Mouse (Mus musculus) hindbrain, embryonic 14.5 days (tissue): ENCODE data around the gene St8sia1. TPM values are rescaled to one million over a fixed set of nuclear protein-coding genes. Genes with fewer than 3 reads are reported as not detected.

Experiments used
- ATAC-seq: fragments of 200-750 bp; cut with Nextera tagmentation; 2 replicates; pipeline ENCODE4 v1.8.0; 2017; ENCODE audit warnings: moderate number of reproducible peaks, mild to moderate bottlenecking, moderate TSS enrichment, moderate library complexity; ENCODE audit not compliant: low FRiP score
- DNase-seq: peaks from one replicate; pipeline ENCODE4 v3.0.0-alpha.2; 2015; ENCODE audit warnings: low spot score
- H3K27ac ChIP-seq: fragments of 300-500 bp; sonication (generic); 2 replicates; pipeline ENCODE4 v1.5.1; 2014; ENCODE audit warnings: mild to moderate bottlenecking, moderate library complexity
- H3K27me3 ChIP-seq: fragments of 300-500 bp; sonication (generic); 2 replicates; pipeline ENCODE4 v1.6.1; 2014; ENCODE audit warnings: mild to moderate bottlenecking, low read length, mixed read lengths; ENCODE audit not compliant: control insufficient read depth, insufficient read depth
- H3K36me3 ChIP-seq: fragments of 300-500 bp; sonication (generic); replicated peaks from 2 replicates; pipeline ENCODE4 v1.6.1; 2014; ENCODE audit not compliant: control insufficient read depth, insufficient read depth
- H3K4me1 ChIP-seq: fragments of 300-500 bp; sonication (generic); replicated peaks from 2 replicates; pipeline ENCODE4 v1.6.1; 2014; ENCODE audit warnings: antibody characterized with exemption, low read length, mixed read lengths; ENCODE audit not compliant: control insufficient read depth, insufficient read depth
- H3K4me2 ChIP-seq: fragments of 300-500 bp; sonication (generic); replicated peaks from 2 replicates; pipeline ENCODE4 v1.6.1; 2014; ENCODE audit warnings: mild to moderate bottlenecking, moderate library complexity
- H3K4me3 ChIP-seq: fragments of 300-500 bp; sonication (generic); replicated peaks from 2 replicates; pipeline ENCODE4 v1.5.1; 2014; ENCODE audit warnings: mild to moderate bottlenecking, low read length
- H3K9ac ChIP-seq: fragments of 300-500 bp; sonication (generic); 2 replicates; pipeline ENCODE4 v1.6.1; 2014
- H3K9me3 ChIP-seq: fragments of 300-500 bp; sonication (generic); 2 replicates; pipeline ENCODE4 v1.6.1; 2016; ENCODE audit warnings: low read length; ENCODE audit not compliant: control insufficient read depth
- WGBS: fragments of 180-500 bp; shearing (Covaris S2); extraction: QIAGEN DNeasy Blood & Tissue Kit; methylation state at CpG from one replicate; pipeline ENCODE4 v1.1.7; 2014; 5-methylcytosine and 5-hydroxymethylcytosine counted together
- polyA plus RNA-seq: library from polyadenylated mRNA; unstranded; fragments of >200 nt; fragmentation: Nextera tagmentation; extraction: Ambion mirVana; gene quantifications from 2 replicates; pipeline ENCODE4 v1.2.1, GENCODE M21; 2014

St8sia1 gene
- polyA plus RNA-seq, 1 experiment from 2014 or later = 6.1 TPM

GRCm38 (mm10) chr6:142918691-142919090 is 45.6 kb downstream of the St8sia1 start:
- DNase-seq (no peak), ATAC-seq (no peak)
- H3K4me1 ChIP-seq = peaks cover 14% of the 10 kb centered on the region; the same call in 1 of the 2 replicates
- no peaks in the 10 kb centered on the region for H3K27me3 ChIP-seq
- no peaks in the 10 kb centered on the region for H3K36me3 ChIP-seq
- no peak overlapping the region for H3K4me2 ChIP-seq
- H3K9ac ChIP-seq = no peak overlapping the region
- no peak overlapping the region for H3K4me3 ChIP-seq
- no peak overlapping the region for H3K27ac ChIP-seq
- H3K9me3 ChIP-seq = no peaks in the 10 kb centered on the region
- WGBS = 88% methylated on average over 6 of the region's 6 CpGs

- H3K27ac ChIP-seq = peak overlapping the region; percentile 69
- no peaks in the 10 kb centered on the region for H3K9me3 ChIP-seq
- H3K36me3 ChIP-seq = no peaks in the 10 kb centered on the region
- peaks cover 14% of the 10 kb centered on the region; the same call in 1 of the 2 replicates for H3K4me1 ChIP-seq
- H3K4me3 ChIP-seq = no peak overlapping the region
- 69% methylated on average over 13 of the region's 13 CpGs for WGBS
- no peak overlapping the region; the same call in 1 of the 2 replicates for H3K9ac ChIP-seq
- peak; percentile 31; the same call in 1 of the 2 replicates for ATAC-seq
- no peaks in the 10 kb centered on the region for H3K27me3 ChIP-seq
- H3K4me2 ChIP-seq = no peak overlapping the region
- no peak for DNase-seq
Measured at GRCm38 (mm10) chr6:142917471-142917901, 46.8 kb downstream of the St8sia1 start.

DNA sequence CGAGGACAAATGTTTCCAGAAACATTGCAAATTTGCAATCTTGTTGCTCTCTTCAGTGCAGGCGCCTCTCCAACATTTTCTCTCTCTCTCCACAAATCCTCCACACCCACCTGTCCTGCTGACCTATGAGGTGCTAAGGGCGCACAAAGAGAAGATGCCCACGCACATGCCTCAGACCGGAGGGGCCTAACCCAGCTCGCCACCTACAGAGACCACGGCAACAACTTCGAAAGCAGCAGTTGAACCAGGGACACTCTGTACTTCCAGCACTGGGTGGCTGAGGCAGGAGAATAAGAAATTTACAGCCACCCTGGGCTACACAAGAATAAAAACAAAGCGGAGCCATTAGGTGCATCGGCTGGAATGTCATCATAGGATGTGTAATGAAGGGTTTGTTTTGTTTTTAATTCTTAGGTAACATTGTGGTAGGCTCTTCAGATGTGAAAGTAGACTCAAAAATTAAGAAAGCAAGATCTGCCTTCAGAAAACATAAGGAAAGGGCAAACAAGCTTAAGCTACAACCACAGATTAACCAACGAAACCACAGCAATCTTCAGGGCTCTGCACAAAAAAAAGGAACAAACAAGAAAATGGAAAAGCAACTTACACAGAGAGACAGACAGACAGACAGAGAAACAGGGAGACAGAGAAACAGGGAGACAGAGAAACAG is 47.8 kb downstream of the St8sia1 start:
- DNase-seq = no peak
- Histone ChIP-seq H3K4me2 (no peak overlapping the region), H3K27ac (no peak overlapping the region), H3K27me3 (no peaks in the 10 kb centered on the region), H3K9ac (no peak overlapping the region), H3K4me3 (no peak overlapping the region), H3K36me3 (no peaks in the 10 kb centered on the region), H3K9me3 (no peaks in the 10 kb centered on the region), H3K4me1 (peaks cover 14% of the 10 kb centered on the region; the same call in 1 of the 2 replicates)
- WGBS = 85% methylated on average over 11 of the region's 11 CpGs
- no peak for ATAC-seq

- ATAC-seq = no peak
- no peak overlapping the region for H3K9ac ChIP-seq
- H3K9me3 ChIP-seq = no peaks in the 10 kb centered on the region
- no peak overlapping the region for H3K27ac ChIP-seq
- H3K4me1 ChIP-seq = peaks cover 14% of the 10 kb centered on the region; the same call in 1 of the 2 replicates
- H3K4me2 ChIP-seq = no peak overlapping the region
- 84% methylated on average over 5 of the region's 5 CpGs for WGBS
- H3K4me3 ChIP-seq = no peak overlapping the region
- no peaks in the 10 kb centered on the region for H3K27me3 ChIP-seq
- H3K36me3 ChIP-seq = peaks cover 7% of the 10 kb centered on the region; the same call in 1 of the 2 replicates
- DNase-seq = no peak
Measured at GRCm38 (mm10) chr6:142915464-142915863, 48.8 kb downstream of the St8sia1 start.

- no peak overlapping the region for H3K9ac ChIP-seq
- H3K27me3 ChIP-seq = no peaks in the 10 kb centered on the region
- peaks cover 11% of the 10 kb centered on the region; the same call in 1 of the 2 replicates for H3K4me1 ChIP-seq
- H3K9me3 ChIP-seq = no peaks in the 10 kb centered on the region
- H3K27ac ChIP-seq = no peak overlapping the region
- ATAC-seq (no peak), DNase-seq (no peak)
- H3K36me3 ChIP-seq = peaks cover 11% of the 10 kb centered on the region; the same call in 1 of the 2 replicates
- 77% methylated on average over 10 of the region's 10 CpGs for WGBS
- H3K4me2 ChIP-seq = no peak overlapping the region
- H3K4me3 ChIP-seq = no peak overlapping the region
Measured at GRCm38 (mm10) chr6:142914676-142915075, 49.6 kb downstream of the St8sia1 start.

DNA sequence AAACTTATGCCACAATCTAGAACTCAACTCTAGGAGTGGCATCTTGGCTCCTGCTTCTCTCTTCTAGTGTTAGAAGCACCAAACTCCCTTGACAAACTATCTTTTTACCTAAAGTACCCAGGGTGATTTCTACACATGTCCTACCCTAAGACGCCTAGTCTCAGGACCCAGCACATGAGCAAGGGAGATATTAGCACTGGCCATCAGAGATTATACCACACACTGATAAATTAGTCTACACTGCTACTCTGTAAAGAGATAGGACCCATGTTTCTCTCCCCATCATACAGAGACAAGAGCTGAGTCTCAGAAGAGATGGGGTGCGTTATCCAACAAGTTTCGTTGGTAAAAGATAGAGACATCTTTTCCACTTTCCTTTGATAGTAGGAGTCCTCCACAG is 53.0 kb downstream of the St8sia1 start:
- H3K27me3 ChIP-seq = no peaks in the 10 kb centered on the region
- no peak for ATAC-seq
- WGBS = 97% methylated on average over 3 of the region's 3 CpGs
- no peaks in the 10 kb centered on the region for H3K4me1 ChIP-seq
- no peak overlapping the region for H3K4me2 ChIP-seq
- no peak for DNase-seq
- no peaks in the 10 kb centered on the region for H3K9me3 ChIP-seq
- no peak overlapping the region for H3K4me3 ChIP-seq
- H3K27ac ChIP-seq = no peak overlapping the region
- peaks cover 11% of the 10 kb centered on the region; the same call in 1 of the 2 replicates for H3K36me3 ChIP-seq
- no peak overlapping the region for H3K9ac ChIP-seq

GRCm38 (mm10) chr6:142910721-142911120 is 53.5 kb downstream of the St8sia1 start:
- Histone ChIP-seq H3K4me2 (no peak overlapping the region), H3K4me3 (no peak overlapping the region), H3K4me1 (no peaks in the 10 kb centered on the region), H3K36me3 (peaks cover 11% of the 10 kb centered on the region; the same call in 1 of the 2 replicates), H3K27ac (no peak overlapping the region), H3K9ac (no peak overlapping the region), H3K27me3 (no peaks in the 10 kb centered on the region), H3K9me3 (no peaks in the 10 kb centered on the region)
- WGBS = 96% methylated on average over 7 of the region's 7 CpGs
- no peak for DNase-seq
- no peak for ATAC-seq

- H3K9me3 ChIP-seq = no peaks in the 10 kb centered on the region
Measured at GRCm38 (mm10) chr6:142909771-142910105, 54.5 kb downstream of the St8sia1 start.

DNA sequence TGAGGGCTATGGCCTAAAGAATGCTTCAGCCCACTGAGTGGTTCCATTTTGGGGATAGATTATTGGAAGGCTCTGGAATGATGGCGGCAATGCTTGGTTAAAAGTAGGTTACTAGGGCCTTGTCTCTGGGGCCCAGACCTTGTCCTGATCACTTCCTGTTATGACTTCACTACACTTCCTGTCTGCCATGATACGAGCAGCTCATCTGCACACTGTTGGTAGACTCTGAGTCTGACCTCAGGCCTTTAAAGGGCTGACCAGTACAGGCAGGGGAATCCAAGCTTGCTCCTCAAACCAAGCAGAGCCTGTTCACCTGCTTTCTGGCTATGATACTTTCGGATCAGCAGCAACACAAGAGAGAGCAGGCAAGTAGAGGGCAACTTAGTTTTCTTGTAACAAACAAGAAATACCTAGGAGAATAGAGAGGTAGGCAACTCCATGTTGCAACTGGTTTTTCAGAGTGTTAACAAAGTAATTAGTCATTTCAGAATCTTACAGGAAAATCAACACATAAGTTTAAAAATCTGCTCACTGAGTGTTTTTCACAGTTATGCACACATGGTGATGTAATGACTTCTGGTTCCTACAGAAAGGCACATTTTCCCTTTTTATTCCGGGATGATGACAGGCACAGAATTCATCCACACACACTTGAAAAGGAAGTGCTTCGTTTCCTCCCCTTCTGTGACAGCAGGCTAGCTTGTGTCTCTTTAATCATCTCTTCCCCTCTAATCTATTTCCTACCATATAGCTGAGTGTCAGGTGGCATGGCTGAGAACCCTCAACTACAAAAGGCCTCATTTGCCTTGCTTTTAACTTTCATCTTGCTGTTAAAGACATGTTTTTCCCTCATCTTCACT is 55.1 kb downstream of the St8sia1 start:
- Histone ChIP-seq H3K27me3 (no peaks in the 10 kb centered on the region), H3K4me3 (no peak overlapping the region), H3K9ac (no peak overlapping the region), H3K36me3 (peaks cover 11% of the 10 kb centered on the region; the same call in 1 of the 2 replicates), H3K4me2 (no peak overlapping the region), H3K27ac (no peak overlapping the region), H3K9me3 (no peaks in the 10 kb centered on the region), H3K4me1 (no peaks in the 10 kb centered on the region)
- 78% methylated on average over 5 of the region's 5 CpGs for WGBS
- ATAC-seq (no peak), DNase-seq (no peak)

More at GRCm38 (mm10) chr6:142909771-142910105, 54.5 kb downstream of the St8sia1 start:
- WGBS = 91% methylated on average over 3 of the region's 3 CpGs
- ATAC-seq (no peak), DNase-seq (no peak)
- Histone ChIP-seq H3K4me1 (no peaks in the 10 kb centered on the region), H3K4me2 (no peak overlapping the region), H3K27me3 (no peaks in the 10 kb centered on the region), H3K36me3 (peaks cover 11% of the 10 kb centered on the region; the same call in 1 of the 2 replicates), H3K27ac (no peak overlapping the region), H3K4me3 (no peak overlapping the region), H3K9ac (no peak overlapping the region)
